In the genomic region with DNA sequence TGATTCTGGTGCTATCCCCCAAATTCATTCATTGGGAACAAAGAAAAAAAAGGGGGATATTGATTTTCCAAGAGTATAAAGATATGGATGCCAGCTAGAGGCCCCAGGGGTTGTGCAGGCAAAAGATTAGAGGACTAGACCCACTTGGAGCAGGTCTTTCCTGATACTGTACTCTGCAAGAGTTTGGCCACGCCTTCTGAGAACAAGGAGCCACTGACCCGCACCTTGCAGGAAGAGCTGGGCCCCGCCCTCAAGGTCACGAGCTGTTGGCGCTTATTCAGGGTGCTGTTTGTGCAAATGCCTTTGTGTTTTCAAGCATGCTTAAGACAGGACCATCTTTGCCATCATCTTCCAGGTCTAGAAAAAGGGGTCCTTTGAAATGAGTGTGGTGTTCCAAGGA, we compare ENCODE assay signal across 14 mouse cellular contexts. TPM values are rescaled to one million over a fixed set of nuclear protein-coding genes. Genes with fewer than 3 reads are reported as not detected.
A peak's percentile ranks its signal among the peaks of the same experiment; 100 is the strongest.
DNase-seq lines count a peak whose midpoint lies in the region; ATAC-seq lines count a peak whose summit lies in the region.
"Had no signal": no experiment of that assay in that cellular context is flagged by ENCODE, and none has a peak within 500 bp of the region (broad histone marks: within the 10 kb centered on the region; RNA-seq: fewer than 3 reads in every experiment).

No protein-coding gene starts in this region.

- H3K9ac ChIP-seq in forebrain, embryonic 11.5 days (ENCODE audit: low read length): no peak overlapping the region
- H3K9ac ChIP-seq in forebrain, embryonic 16.5 days (replicated peaks; ENCODE audit: low read depth, low read length): no peak overlapping the region
- H3K9ac ChIP-seq in neural tube, embryonic 12.5 days: no peak overlapping the region
- no peak overlapping the region for H3K9ac ChIP-seq in intestine, embryonic 15.5 days
- H3K9ac ChIP-seq: embryonic facial prominence, embryonic 13.5 days; limb, embryonic 15.5 days had no signal

- H3K4me1 ChIP-seq in forebrain, embryonic 11.5 days (replicated peaks; ENCODE audit: control insufficient read depth, insufficient read depth, low read length): no peaks in the 10 kb centered on the region; the same call in 1 of the 2 replicates
- peaks cover 19% of the 10 kb centered on the region for H3K4me1 ChIP-seq in forebrain, embryonic 16.5 days (replicated peaks; ENCODE audit: control insufficient read depth, insufficient read depth, low read length)
- peaks cover 6% of the 10 kb centered on the region; the same call in 1 of the 2 replicates for H3K4me1 ChIP-seq in neural tube, embryonic 12.5 days
- H3K4me1 ChIP-seq in intestine, embryonic 15.5 days (replicated peaks): 0 out of 2 replicates have a peak, but pooled peaks cover 5% of the 10 kb centered on the region

- no peaks in the 10 kb centered on the region for H3K27me3 ChIP-seq in forebrain, embryonic 11.5 days (ENCODE audit: control insufficient read depth, insufficient read depth, low read length)
- no peaks in the 10 kb centered on the region for H3K27me3 ChIP-seq in forebrain, embryonic 16.5 days (replicated peaks; ENCODE audit: control insufficient read depth, insufficient read depth, low read length)
- H3K27me3 ChIP-seq in neural tube, embryonic 12.5 days (replicated peaks): no peaks in the 10 kb centered on the region
- H3K27me3 ChIP-seq in intestine, embryonic 15.5 days (replicated peaks): no peaks in the 10 kb centered on the region
- H3K27me3 ChIP-seq: embryonic facial prominence, embryonic 13.5 days; limb, embryonic 15.5 days had no signal

- no peak for ATAC-seq in forebrain, embryonic 11.5 days (replicated peaks; ENCODE audit: low FRiP score)
- no peak; the same call in 1 of the 2 replicates for ATAC-seq in forebrain, embryonic 16.5 days
- ATAC-seq in neural tube, embryonic 12.5 days (ENCODE audit: low FRiP score, low read depth): peak; percentile 52; the same call in 1 of the 2 replicates
- peak; percentile 87 for ATAC-seq in intestine, embryonic 15.5 days

- H3K27ac ChIP-seq in forebrain, embryonic 11.5 days (ENCODE audit: low read depth, low read length): no peak overlapping the region; the same call in 1 of the 2 replicates
- H3K27ac ChIP-seq in forebrain, embryonic 16.5 days (ENCODE audit: low read length): no peak overlapping the region; the same call in 1 of the 2 replicates
- no peak overlapping the region for H3K27ac ChIP-seq in neural tube, embryonic 12.5 days
- H3K27ac ChIP-seq in intestine, embryonic 15.5 days: no peak overlapping the region
- H3K27ac ChIP-seq: embryonic facial prominence, embryonic 13.5 days; limb, embryonic 15.5 days had no signal

- WGBS in forebrain, embryonic 11.5 days: 80% methylated on average over 5 of the region's 5 CpGs
- whole genome bisulfite sequencing in forebrain, embryonic 16.5 days: 74% methylated on average over 5 of the region's 5 CpGs
- WGBS in neural tube, embryonic 12.5 days: 78% methylated on average over 5 of the region's 5 CpGs
- 47% methylated on average over 5 of the region's 5 CpGs for WGBS in intestine, embryonic 15.5 days

- intact Hi-C loops in left cerebral cortex, postnatal 36 days (cut with DNase I): loop anchor here (5.0 kb wide), 2 partner anchors 52 to 338 kb away; no protein-coding TSS in a partner anchor

- no peaks in the 10 kb centered on the region for H3K36me3 ChIP-seq in forebrain, embryonic 11.5 days (ENCODE audit: control insufficient read depth, insufficient read depth, low read length)
- no peaks in the 10 kb centered on the region for H3K36me3 ChIP-seq in forebrain, embryonic 16.5 days (ENCODE audit: control insufficient read depth, insufficient read depth)
- no peaks in the 10 kb centered on the region for H3K36me3 ChIP-seq in neural tube, embryonic 12.5 days
- no peaks in the 10 kb centered on the region for H3K36me3 ChIP-seq in intestine, embryonic 15.5 days
- H3K36me3 ChIP-seq: embryonic facial prominence, embryonic 13.5 days; limb, embryonic 15.5 days had no signal

- H3K4me2 ChIP-seq in forebrain, embryonic 11.5 days (ENCODE audit: low read depth, low read length, severe bottlenecking): no peak overlapping the region
- H3K4me2 ChIP-seq in forebrain, embryonic 16.5 days (ENCODE audit: low read length): no peak overlapping the region
- no peak overlapping the region for H3K4me2 ChIP-seq in neural tube, embryonic 12.5 days (replicated peaks)
- no peak overlapping the region for H3K4me2 ChIP-seq in intestine, embryonic 15.5 days (replicated peaks)
- H3K4me2 ChIP-seq: embryonic facial prominence, embryonic 13.5 days; limb, embryonic 15.5 days had no signal

- no peaks in the 10 kb centered on the region for H3K9me3 ChIP-seq in forebrain, embryonic 11.5 days (ENCODE audit: control insufficient read depth, low read length)
- no peaks in the 10 kb centered on the region for H3K9me3 ChIP-seq in forebrain, embryonic 16.5 days (ENCODE audit: control insufficient read depth, low read length)
- H3K9me3 ChIP-seq in neural tube, embryonic 12.5 days: no peaks in the 10 kb centered on the region
- H3K9me3 ChIP-seq in intestine, embryonic 15.5 days: no peaks in the 10 kb centered on the region
- H3K9me3 ChIP-seq: embryonic facial prominence, embryonic 13.5 days; limb, embryonic 15.5 days had no signal

- no peak overlapping the region for H3K4me3 ChIP-seq in forebrain, embryonic 11.5 days (ENCODE audit: low read depth, low read length)
- H3K4me3 ChIP-seq in forebrain, embryonic 16.5 days (replicated peaks; ENCODE audit: low read length): no peak overlapping the region
- no peak overlapping the region for H3K4me3 ChIP-seq in neural tube, embryonic 12.5 days
- H3K4me3 ChIP-seq in intestine, embryonic 15.5 days (replicated peaks): no peak overlapping the region
- H3K4me3 ChIP-seq: embryonic facial prominence, embryonic 13.5 days; limb, embryonic 15.5 days; myocyte had no signal

- peak; percentile 44 for DNase-seq in forebrain, embryonic 11.5 days (ENCODE audit: low spot score)
- DNase-seq in neural tube, embryonic 10.5 days (ENCODE audit: extremely low spot score, low spot score): no peak
- no peak for DNase-seq in right cerebral cortex, postnatal 10 days (ENCODE audit: low spot score in 2 of 2)
- no peak for DNase-seq in adrenal gland, postnatal 4 days (ENCODE audit: low spot score in 2 of 2)
- DNase-seq in left cerebral cortex, postnatal 36 days (ENCODE audit: low spot score in 2 of 2): no peak
- DNase-seq: adrenal gland, adult 8-10 months; heart, adult 18-20 months; lung, postnatal 36 days had no signal

RNA-seq across cellular contexts. Expression of a gene that starts 54.5 kb away (rescaled TPM):
- 28.1 and 32.9 TPM in 2 replicates for polyA plus RNA-seq in forebrain, embryonic 11.5 days (2014; fragmentation: Nextera tagmentation; extraction: Ambion mirVana)
- 39.3 and 42.6 TPM in 2 replicates for polyA plus RNA-seq in forebrain, embryonic 16.5 days (2015; fragmentation: Nextera tagmentation; extraction: Ambion mirVana)
- polyA plus RNA-seq in neural tube, embryonic 12.5 days (2016; fragmentation: Nextera tagmentation; extraction: Ambion mirVana): 20.6 and 21.8 TPM in 2 replicates
- polyA plus RNA-seq in intestine, embryonic 15.5 days (2015; fragmentation: Nextera tagmentation; extraction: Ambion mirVana): 26.5 and 28.8 TPM in 2 replicates
- total RNA-seq in adrenal gland, postnatal 4 days (2021): 10 to 100 TPM; 61.9 to 63.6 TPM
- 10 to 100 TPM; 28.1 to 28.5 TPM for total RNA-seq in left cerebral cortex, postnatal 36 days (2021)

Comparison
In these comparisons a context has a peak if more than half of its experiments do, and no peak if none do; other contexts are left out.
1. ATAC-seq: peak in neural tube, embryonic 12.5 days (single experiment) and intestine, embryonic 15.5 days (single experiment); none in forebrain, embryonic 11.5 days (single experiment) and forebrain, embryonic 16.5 days (single experiment).